Mouse (Mus musculus): ENCODE measurements at regions not wholly inside any gene's neighbourhood (a gene's known extent, or its start where the extent isn't known, plus 50 kb on each side); places are given as distances from the start of the nearest gene placed in this dataset.

DNA sequence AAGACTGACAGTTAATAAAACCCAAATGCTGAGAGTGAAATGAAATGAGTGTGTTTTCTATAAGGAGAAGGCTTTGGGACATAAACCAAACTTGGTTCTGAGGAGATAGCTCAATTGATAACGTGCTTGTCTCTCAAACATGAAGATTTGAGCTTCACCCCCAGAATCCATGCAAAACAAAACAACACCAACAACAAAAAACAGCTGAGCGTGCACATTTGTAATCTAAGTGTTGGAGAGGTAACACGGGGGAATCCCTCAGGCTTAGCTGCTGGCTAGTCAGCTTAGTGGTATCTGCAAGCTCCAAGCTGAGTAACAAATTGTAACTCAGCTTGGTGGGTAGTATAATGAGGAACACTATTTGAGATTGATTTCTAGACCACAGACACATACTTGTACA is 84.9 kb upstream of the Sash1 start:
- TF ChIP-seq CTCF (IDR thresholded peaks at IDR 0.05; ENCODE audit: control insufficient read depth, insufficient read depth, insufficient read length), result no peak
- TF ChIP-seq MYOD1 (IDR thresholded peaks at IDR 0.05; ENCODE audit: control insufficient read depth, insufficient read length, low read depth), result no peak

All from C2C12 (cell line).